Mouse (Mus musculus): ENCODE measurements at regions not wholly inside any gene's neighbourhood (a gene's known extent, or its start where the extent isn't known, plus 50 kb on each side); places are given as distances from the start of the nearest gene placed in this dataset.

DNA sequence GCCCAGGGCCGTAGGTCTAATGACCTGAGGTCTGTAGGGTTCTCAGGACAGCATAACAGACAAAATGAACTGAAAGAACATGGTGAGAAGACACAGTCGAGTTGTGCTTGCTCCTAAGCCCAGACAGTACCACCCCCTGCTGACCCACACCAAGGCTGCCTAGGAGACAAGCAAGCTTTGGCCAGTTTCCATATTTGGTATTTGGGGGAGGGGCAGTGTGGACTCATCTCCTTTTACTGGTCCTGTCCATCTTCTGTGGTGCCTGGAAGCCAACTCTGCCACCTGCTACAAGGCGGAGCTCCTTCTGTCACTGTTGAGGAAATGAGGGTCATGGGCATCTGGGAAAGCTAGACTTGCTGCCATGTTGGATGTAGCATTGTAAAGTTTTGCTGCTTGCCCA, 68.9 kb downstream of the Tex29 start:
- Histone ChIP-seq H3K27me3 (replicated peaks; ENCODE audit: control insufficient read depth, insufficient read depth, low read length) (no peaks in the 10 kb centered on the region), H3K4me3 (ENCODE audit: insufficient read depth, low read depth, low read length) (no peak overlapping the region), H3K27ac (ENCODE audit: insufficient read depth, low read depth, low read length) (no peak overlapping the region), H3K4me1 (ENCODE audit: control insufficient read depth, insufficient read depth, low read length) (no peaks in the 10 kb centered on the region), H3K36me3 (ENCODE audit: control insufficient read depth, insufficient read depth, low read length) (no peaks in the 10 kb centered on the region)
- no peak for TF ChIP-seq CTCF (conservative IDR thresholded peaks at IDR 0.05; ENCODE audit: insufficient read depth, insufficient read length, low read depth, low read length)
- no peak for TF ChIP-seq POLR2A (IDR thresholded peaks at IDR 0.05; ENCODE audit: low read depth, low read length)
- WGBS = 68% methylated on average over 3 of the region's 3 CpGs
- no peak for DNase-seq

GRCm38 (mm10) chr8:11911639-11912450, 71.6 kb downstream of the Tex29 start:
- 52% methylated on average over 18 of the region's 18 CpGs for WGBS
- TF ChIP-seq CTCF (conservative IDR thresholded peaks at IDR 0.05; ENCODE audit: insufficient read depth, insufficient read length, low read depth, low read length) (no peak), POLR2A (IDR thresholded peaks at IDR 0.05; ENCODE audit: low read depth, low read length) (no peak)
- Histone ChIP-seq H3K27me3 (replicated peaks; ENCODE audit: control insufficient read depth, insufficient read depth, low read length) (no peaks in the 10 kb centered on the region), H3K27ac (ENCODE audit: insufficient read depth, low read depth, low read length) (no peak overlapping the region), H3K4me3 (ENCODE audit: insufficient read depth, low read depth, low read length) (no peak overlapping the region), H3K4me1 (ENCODE audit: control insufficient read depth, insufficient read depth, low read length) (no peaks in the 10 kb centered on the region), H3K36me3 (ENCODE audit: control insufficient read depth, insufficient read depth, low read length) (no peaks in the 10 kb centered on the region)
- peak; percentile 32 for DNase-seq

GRCm38 (mm10) chr8:11912451-11913128, 72.3 kb downstream of the Tex29 start:
- no peak overlapping the region for H3K4me3 ChIP-seq (ENCODE audit: insufficient read depth, low read depth, low read length)
- TF ChIP-seq POLR2A (IDR thresholded peaks at IDR 0.05; ENCODE audit: low read depth, low read length) (no peak), CTCF (conservative IDR thresholded peaks at IDR 0.05; ENCODE audit: insufficient read depth, insufficient read length, low read depth, low read length) (no peak)
- H3K36me3 ChIP-seq (ENCODE audit: control insufficient read depth, insufficient read depth, low read length) = no peaks in the 10 kb centered on the region
- no peaks in the 10 kb centered on the region for H3K4me1 ChIP-seq (ENCODE audit: control insufficient read depth, insufficient read depth, low read length)
- no peak overlapping the region for H3K27ac ChIP-seq (ENCODE audit: insufficient read depth, low read depth, low read length)
- no peaks in the 10 kb centered on the region for H3K27me3 ChIP-seq (replicated peaks; ENCODE audit: control insufficient read depth, insufficient read depth, low read length)
- no peak for DNase-seq
- 62% methylated on average over 17 of the region's 17 CpGs for WGBS

DNA sequence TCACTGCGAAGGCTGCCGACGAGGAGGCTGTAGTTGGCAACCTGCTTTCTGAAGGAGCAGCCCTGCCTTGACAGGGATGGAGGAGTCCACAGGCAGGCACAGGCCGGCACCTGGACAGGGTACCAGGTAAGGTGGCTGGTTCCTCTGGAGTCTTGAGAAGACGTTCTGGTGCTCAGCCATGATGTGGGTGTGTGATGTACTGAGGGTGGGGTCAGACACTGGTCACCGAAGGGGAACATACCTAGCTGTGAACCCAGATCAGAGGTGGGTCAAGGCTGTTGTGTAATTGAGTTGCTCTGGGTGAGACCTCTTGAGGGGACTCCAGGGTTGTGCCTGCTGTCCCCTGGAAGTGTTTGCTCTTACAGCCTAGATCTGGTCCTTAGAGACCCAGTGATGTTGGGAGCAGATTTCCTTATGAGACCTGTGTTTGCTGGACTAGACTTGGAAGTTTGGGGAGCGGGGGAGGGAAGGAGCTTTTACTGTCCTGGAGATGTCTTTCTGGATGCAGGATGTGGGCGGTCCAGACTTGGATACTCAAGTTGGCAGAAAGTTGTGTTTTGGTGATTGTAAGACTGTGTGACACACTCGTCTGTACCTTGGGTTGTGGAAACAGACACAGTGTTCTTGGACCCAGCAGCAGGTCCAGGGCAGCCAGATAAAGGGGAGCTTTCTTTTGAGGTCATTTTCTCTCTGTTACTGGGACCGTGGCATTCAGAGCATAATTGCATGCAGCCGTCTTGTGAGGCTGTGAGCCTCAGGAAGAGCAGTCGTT, 73.0 kb downstream of the Tex29 start:
- H3K4me3 ChIP-seq (ENCODE audit: insufficient read depth, low read depth, low read length) = no peak overlapping the region
- DNase-seq = no peak
- 67% methylated on average over 12 of the region's 12 CpGs for WGBS
- H3K27me3 ChIP-seq (replicated peaks; ENCODE audit: control insufficient read depth, insufficient read depth, low read length) = no peaks in the 10 kb centered on the region
- TF ChIP-seq CTCF (conservative IDR thresholded peaks at IDR 0.05; ENCODE audit: insufficient read depth, insufficient read length, low read depth, low read length) = no peak
- no peak for TF ChIP-seq POLR2A (IDR thresholded peaks at IDR 0.05; ENCODE audit: low read depth, low read length)
- no peaks in the 10 kb centered on the region for H3K36me3 ChIP-seq (ENCODE audit: control insufficient read depth, insufficient read depth, low read length)
- H3K4me1 ChIP-seq (ENCODE audit: control insufficient read depth, insufficient read depth, low read length) = no peaks in the 10 kb centered on the region
- no peak overlapping the region for H3K27ac ChIP-seq (ENCODE audit: insufficient read depth, low read depth, low read length)

DNA sequence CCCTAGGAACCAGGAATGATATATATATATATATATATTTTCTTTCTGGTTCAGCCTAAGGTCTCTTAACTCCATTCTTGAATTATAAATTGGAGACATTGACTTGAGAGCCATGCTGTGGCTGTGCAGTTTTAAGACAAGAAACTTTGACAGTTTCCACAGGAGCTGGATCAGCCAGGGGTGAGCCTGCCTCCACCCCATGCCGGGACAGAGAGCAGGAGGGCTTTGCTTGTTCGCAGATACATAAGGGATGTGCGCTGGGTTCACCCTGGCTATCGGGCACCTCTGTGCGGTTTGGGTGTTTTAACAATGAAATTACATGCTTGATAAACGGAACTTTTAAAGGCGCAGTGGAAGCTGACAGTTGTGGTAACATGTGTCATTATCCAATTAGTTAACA, 73.9 kb downstream of the Tex29 start:
- 58% methylated on average over 7 of the region's 7 CpGs for WGBS
- no peak overlapping the region for H3K4me3 ChIP-seq (ENCODE audit: insufficient read depth, low read depth, low read length)
- H3K4me1 ChIP-seq (ENCODE audit: control insufficient read depth, insufficient read depth, low read length) = no peaks in the 10 kb centered on the region
- no peak overlapping the region for H3K27ac ChIP-seq (ENCODE audit: insufficient read depth, low read depth, low read length)
- TF ChIP-seq CTCF (conservative IDR thresholded peaks at IDR 0.05; ENCODE audit: insufficient read depth, insufficient read length, low read depth, low read length) (no peak), POLR2A (IDR thresholded peaks at IDR 0.05; ENCODE audit: low read depth, low read length) (no peak)
- H3K27me3 ChIP-seq (replicated peaks; ENCODE audit: control insufficient read depth, insufficient read depth, low read length) = no peaks in the 10 kb centered on the region
- DNase-seq = no peak
- H3K36me3 ChIP-seq (ENCODE audit: control insufficient read depth, insufficient read depth, low read length) = no peaks in the 10 kb centered on the region

GRCm38 (mm10) chr8:11914681-11915474, 74.6 kb downstream of the Tex29 start:
- DNase-seq = no peak
- H3K27ac ChIP-seq (ENCODE audit: insufficient read depth, low read depth, low read length) = no peak overlapping the region
- 37% methylated on average over 19 of the region's 19 CpGs for WGBS

More at GRCm38 (mm10) chr8:11914681-11915474, 74.6 kb downstream of the Tex29 start:
- Histone ChIP-seq H3K4me1 (ENCODE audit: control insufficient read depth, insufficient read depth, low read length) (no peaks in the 10 kb centered on the region), H3K36me3 (ENCODE audit: control insufficient read depth, insufficient read depth, low read length) (no peaks in the 10 kb centered on the region), H3K4me3 (ENCODE audit: insufficient read depth, low read depth, low read length) (no peak overlapping the region), H3K27me3 (replicated peaks; ENCODE audit: control insufficient read depth, insufficient read depth, low read length) (no peaks in the 10 kb centered on the region)
- TF ChIP-seq POLR2A (IDR thresholded peaks at IDR 0.05; ENCODE audit: low read depth, low read length) (no peak), CTCF (conservative IDR thresholded peaks at IDR 0.05; ENCODE audit: insufficient read depth, insufficient read length, low read depth, low read length) (no peak)
